Mouse (Mus musculus) embryonic facial prominence, embryonic 14.5 days (tissue): ENCODE results near the gene Prrx2. TPM values are rescaled to one million over a fixed set of nuclear protein-coding genes. Genes with fewer than 3 reads are reported as not detected.

ENCODE experiments used
- ATAC-seq: fragments of 200-750 bp; cut with Nextera tagmentation; 2 replicates; pipeline ENCODE4 v1.8.0; 2017; ENCODE audit warnings: low read depth, moderate number of reproducible peaks, moderate TSS enrichment
- DNase-seq: peaks from one replicate; pipeline ENCODE4 v3.0.0-alpha.2; 2015; ENCODE audit warnings: low spot score
- H3K27ac ChIP-seq: fragments of 300-500 bp; sonication (generic); replicated peaks from 2 replicates; pipeline ENCODE4 v1.5.1; 2014; ENCODE audit warnings: low read depth, mild to moderate bottlenecking, low read length, moderate library complexity
- H3K27me3 ChIP-seq: fragments of 300-500 bp; sonication (generic); replicated peaks from 2 replicates; pipeline ENCODE4 v1.6.1; 2014; ENCODE audit warnings: low read length; ENCODE audit not compliant: control insufficient read depth, insufficient read depth
- H3K36me3 ChIP-seq: fragments of 300-500 bp; sonication (generic); 2 replicates; pipeline ENCODE4 v1.6.1; 2014; ENCODE audit warnings: low read length, mixed read lengths; ENCODE audit not compliant: control insufficient read depth, insufficient read depth
- H3K4me1 ChIP-seq: fragments of 300-500 bp; sonication (generic); 2 replicates; pipeline ENCODE4 v1.6.1; 2014; ENCODE audit warnings: antibody characterized with exemption, low read length; ENCODE audit not compliant: control insufficient read depth, insufficient read depth
- H3K4me2 ChIP-seq: fragments of 300-500 bp; sonication (generic); 2 replicates; pipeline ENCODE4 v1.6.1; 2014; ENCODE audit warnings: low read depth, mild to moderate bottlenecking, low read length, moderate library complexity, mixed read lengths
- H3K4me3 ChIP-seq: fragments of 300-500 bp; sonication (generic); 2 replicates; pipeline ENCODE4 v1.5.1; 2014; ENCODE audit warnings: low read depth, mild to moderate bottlenecking, low read length
- H3K9ac ChIP-seq: fragments of 300-500 bp; sonication (generic); 2 replicates; pipeline ENCODE4 v1.6.1; 2014; ENCODE audit warnings: low read depth, mild to moderate bottlenecking, low read length, moderate library complexity, mixed read lengths
- H3K9me3 ChIP-seq: fragments of 300-500 bp; sonication (generic); 2 replicates; pipeline ENCODE4 v1.6.1; 2016; ENCODE audit warnings: low read length; ENCODE audit not compliant: control insufficient read depth
- WGBS: fragments of 180-500 bp; shearing (Covaris S2); extraction: QIAGEN DNeasy Blood & Tissue Kit; methylation state at CpG from one replicate; pipeline ENCODE4 v1.1.7; 2014; 5-methylcytosine and 5-hydroxymethylcytosine counted together
- polyA plus RNA-seq: library from polyadenylated mRNA; unstranded; fragments of >200 nt; fragmentation: Nextera tagmentation; extraction: Ambion mirVana; gene quantifications from 2 replicates; pipeline ENCODE4 v1.2.1, GENCODE M21; 2014

Prrx2 gene
- polyA plus RNA-seq, 1 experiment from 2014 or later, result 63.8 TPM

- Histone ChIP-seq H3K27me3 (no peaks in the 10 kb centered on the region), H3K4me1 (peaks cover 9% of the 10 kb centered on the region), H3K9me3 (no peaks in the 10 kb centered on the region), H3K4me2 (no peak overlapping the region), H3K9ac (no peak overlapping the region), H3K27ac (no peak overlapping the region), H3K36me3 (peaks cover 38% of the 10 kb centered on the region), H3K4me3 (no peak overlapping the region)
- no peak for ATAC-seq
- 94% methylated on average over 7 of the region's 7 CpGs for WGBS
- no peak for DNase-seq
Measured at GRCm38 (mm10) chr2:30810573-30810972, 24.2 kb upstream of the Prrx2 start.

- peaks cover 84% of the 10 kb centered on the region for H3K36me3 ChIP-seq
- 92% methylated on average over 1 of the region's 1 CpGs for WGBS
- DNase-seq, result no peak
- H3K4me1 ChIP-seq, result no peaks in the 10 kb centered on the region
- H3K4me2 ChIP-seq, result no peak overlapping the region
- no peak overlapping the region for H3K27ac ChIP-seq
- H3K9ac ChIP-seq, result no peak overlapping the region
- ATAC-seq, result no peak
- H3K27me3 ChIP-seq, result no peaks in the 10 kb centered on the region
- peaks cover 6% of the 10 kb centered on the region; the same call in 1 of the 2 replicates for H3K9me3 ChIP-seq
- H3K4me3 ChIP-seq, result no peak overlapping the region
Measured at GRCm38 (mm10) chr2:30816383-30816782, 18.4 kb upstream of the Prrx2 start.

DNA sequence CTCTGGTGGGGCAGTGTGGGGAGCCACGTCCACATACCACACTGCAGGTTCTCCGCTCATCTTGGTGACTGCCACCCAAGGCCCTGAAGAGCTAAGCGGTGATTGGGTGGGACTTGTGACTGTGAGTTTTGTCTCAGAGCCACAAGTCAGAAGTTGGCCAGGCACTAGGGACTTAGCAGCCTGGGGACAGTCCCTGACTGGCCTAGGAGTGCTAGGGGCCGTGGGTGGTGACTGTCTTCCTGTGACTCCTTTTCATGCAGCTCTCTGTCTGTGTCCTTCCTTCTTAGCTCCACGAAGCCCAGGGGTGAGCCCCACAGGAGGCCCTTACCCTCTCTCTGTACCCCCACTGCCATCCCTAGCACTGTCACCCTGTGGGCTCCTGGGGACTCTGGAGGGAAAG, 14.9 kb upstream of the Prrx2 start:
- DNase-seq, result no peak
- Histone ChIP-seq H3K4me2 (no peak overlapping the region), H3K27ac (no peak overlapping the region), H3K4me3 (no peak overlapping the region), H3K9ac (no peak overlapping the region), H3K9me3 (peaks cover 6% of the 10 kb centered on the region; the same call in 1 of the 2 replicates), H3K4me1 (no peaks in the 10 kb centered on the region), H3K27me3 (no peaks in the 10 kb centered on the region), H3K36me3 (peaks cover 84% of the 10 kb centered on the region)
- no peak for ATAC-seq
- 93% methylated on average over 5 of the region's 5 CpGs for WGBS

- no peak overlapping the region for H3K4me2 ChIP-seq
- peaks cover 6% of the 10 kb centered on the region; the same call in 1 of the 2 replicates for H3K9me3 ChIP-seq
- ATAC-seq, result no peak
- no peak overlapping the region; the same call in 1 of the 2 replicates for H3K27ac ChIP-seq
- no peak overlapping the region for H3K9ac ChIP-seq
- 92% methylated on average over 3 of the region's 3 CpGs for WGBS
- DNase-seq, result no peak
- H3K4me1 ChIP-seq, result no peaks in the 10 kb centered on the region
- no peak overlapping the region for H3K4me3 ChIP-seq
- no peaks in the 10 kb centered on the region for H3K27me3 ChIP-seq
- H3K36me3 ChIP-seq, result peaks cover 83% of the 10 kb centered on the region
Measured at GRCm38 (mm10) chr2:30821073-30821472, 13.7 kb upstream of the Prrx2 start.

GRCm38 (mm10) chr2:30822460-30822859, 12.3 kb upstream of the Prrx2 start:
- no peaks in the 10 kb centered on the region for H3K27me3 ChIP-seq
- H3K4me3 ChIP-seq, result no peak overlapping the region
- 85% methylated on average over 7 of the region's 8 CpGs for WGBS
- H3K4me2 ChIP-seq, result no peak overlapping the region
- no peak overlapping the region for H3K27ac ChIP-seq
- DNase-seq, result no peak
- peaks cover 6% of the 10 kb centered on the region; the same call in 1 of the 2 replicates for H3K9me3 ChIP-seq
- peaks cover 7% of the 10 kb centered on the region for H3K4me1 ChIP-seq
- peaks cover 72% of the 10 kb centered on the region for H3K36me3 ChIP-seq
- no peak for ATAC-seq
- no peak overlapping the region for H3K9ac ChIP-seq

GRCm38 (mm10) chr2:30823385-30824153, 11.2 kb upstream of the Prrx2 start:
- Histone ChIP-seq H3K9me3 (peaks cover 6% of the 10 kb centered on the region; the same call in 1 of the 2 replicates), H3K4me2 (no peak overlapping the region), H3K9ac (no peak overlapping the region), H3K27ac (no peak overlapping the region; the same call in 1 of the 2 replicates), H3K4me1 (peaks cover 10% of the 10 kb centered on the region), H3K27me3 (no peaks in the 10 kb centered on the region), H3K4me3 (no peak overlapping the region), H3K36me3 (peaks cover 66% of the 10 kb centered on the region)
- peak; percentile 62 for ATAC-seq
- peak; percentile 89 for DNase-seq
- WGBS, result 66% methylated on average over 11 of the region's 13 CpGs

GRCm38 (mm10) chr2:30826825-30827748, 7.7 kb upstream of the Prrx2 start:
- Histone ChIP-seq H3K9ac (peak overlapping the region; percentile 92), H3K4me2 (peak overlapping the region; percentile 71), H3K9me3 (no peaks in the 10 kb centered on the region), H3K27me3 (no peaks in the 10 kb centered on the region), H3K4me1 (peaks cover 11% of the 10 kb centered on the region), H3K4me3 (peak overlapping the region; percentile 91), H3K36me3 (peaks cover 38% of the 10 kb centered on the region), H3K27ac (peak overlapping the region; percentile 63)
- peak; percentile 84 for DNase-seq
- no peak for ATAC-seq
- 32% methylated on average over 26 of the region's 26 CpGs for WGBS

- H3K4me3 ChIP-seq, result peak overlapping the region; percentile 91
- H3K9ac ChIP-seq, result peak overlapping the region; percentile 92
- under 1% methylated on average over 40 of the region's 63 CpGs for WGBS
- DNase-seq (peak; percentile 95), ATAC-seq (peak; percentile 92)
- H3K27ac ChIP-seq, result peak overlapping the region; percentile 63
- H3K9me3 ChIP-seq, result no peaks in the 10 kb centered on the region
- peaks cover 30% of the 10 kb centered on the region for H3K36me3 ChIP-seq
- peaks cover 15% of the 10 kb centered on the region for H3K4me1 ChIP-seq
- peak overlapping the region; percentile 71 for H3K4me2 ChIP-seq
- H3K27me3 ChIP-seq, result no peaks in the 10 kb centered on the region
Measured at GRCm38 (mm10) chr2:30827749-30828475, 6.9 kb upstream of the Prrx2 start.
